Mouse (Mus musculus) hindbrain, embryonic 15.5 days (tissue): Measurements from ENCODE around the gene Qtrt2. TPM values are rescaled to one million over a fixed set of nuclear protein-coding genes. Genes with fewer than 3 reads are reported as not detected.

ENCODE experiments used
- ATAC-seq: fragments of 200-750 bp; cut with Nextera tagmentation; 2 replicates; pipeline ENCODE4 v1.8.0; 2017; ENCODE audit warnings: low read depth, moderate number of reproducible peaks, moderate TSS enrichment; ENCODE audit not compliant: low FRiP score
- H3K27ac ChIP-seq: fragments of 300-500 bp; sonication (generic); replicated peaks from 2 replicates; pipeline ENCODE4 v1.5.1; 2015; ENCODE audit warnings: mild to moderate bottlenecking, inconsistent platforms
- H3K27me3 ChIP-seq: fragments of 300-500 bp; sonication (generic); 2 replicates; pipeline ENCODE4 v1.6.1; 2015; ENCODE audit warnings: control low read depth, inconsistent platforms
- H3K36me3 ChIP-seq: fragments of 300-500 bp; sonication (generic); 2 replicates; pipeline ENCODE4 v1.6.1; 2015; ENCODE audit warnings: control low read depth, inconsistent platforms
- H3K4me1 ChIP-seq: fragments of 300-500 bp; sonication (generic); replicated peaks from 2 replicates; pipeline ENCODE4 v1.6.1; 2015; ENCODE audit warnings: control low read depth, inconsistent platforms
- H3K4me2 ChIP-seq: fragments of 300-500 bp; sonication (generic); 2 replicates; pipeline ENCODE4 v1.6.1; 2015; ENCODE audit warnings: moderate library complexity, mild to moderate bottlenecking, inconsistent platforms
- H3K4me3 ChIP-seq: fragments of 300-500 bp; sonication (generic); 2 replicates; pipeline ENCODE4 v1.5.1; 2015; ENCODE audit warnings: mild to moderate bottlenecking, inconsistent platforms
- H3K9ac ChIP-seq: fragments of 300-500 bp; sonication (generic); 2 replicates; pipeline ENCODE4 v1.6.1; 2015; ENCODE audit warnings: inconsistent platforms
- H3K9me3 ChIP-seq: fragments of 300-500 bp; sonication (generic); 2 replicates; pipeline ENCODE4 v1.6.1; 2016; ENCODE audit warnings: control low read depth, inconsistent platforms
- whole genome bisulfite sequencing: fragments of 180-500 bp; shearing (Covaris S2); methylation state at CpG from one replicate; pipeline ENCODE4 v1.1.7; 2015; 5-methylcytosine and 5-hydroxymethylcytosine counted together
- polyA plus RNA-seq: library from polyadenylated mRNA; unstranded; fragments of >200 nt; fragmentation: Nextera tagmentation; extraction: Ambion mirVana; gene quantifications from 2 replicates; pipeline ENCODE4 v1.2.1, GENCODE M21; 2015

Qtrt2 gene
- polyA plus RNA-seq, 1 experiment from 2014 or later = 16.6 TPM

GRCm38 (mm10) chr16:43922630-43923029, 4.0 kb downstream of the Qtrt2 start:
- no peaks in the 10 kb centered on the region for H3K36me3 ChIP-seq
- WGBS = 56% methylated on average over 3 of the region's 3 CpGs
- H3K9me3 ChIP-seq = no peaks in the 10 kb centered on the region
- no peak overlapping the region for H3K4me3 ChIP-seq
- H3K4me2 ChIP-seq = no peak overlapping the region
- no peak overlapping the region for H3K27ac ChIP-seq
- no peaks in the 10 kb centered on the region for H3K4me1 ChIP-seq
- no peaks in the 10 kb centered on the region for H3K27me3 ChIP-seq
- no peak overlapping the region for H3K9ac ChIP-seq
- ATAC-seq = no peak

GRCm38 (mm10) chr16:43922024-43922423, 4.6 kb downstream of the Qtrt2 start:
- H3K4me2 ChIP-seq = no peak overlapping the region
- H3K9me3 ChIP-seq = no peaks in the 10 kb centered on the region
- H3K36me3 ChIP-seq = no peaks in the 10 kb centered on the region
- no peak for ATAC-seq
- no peak overlapping the region for H3K4me3 ChIP-seq
- H3K27me3 ChIP-seq = no peaks in the 10 kb centered on the region
- H3K4me1 ChIP-seq = no peaks in the 10 kb centered on the region
- H3K9ac ChIP-seq = no peak overlapping the region
- no peak overlapping the region for H3K27ac ChIP-seq
- WGBS = 67% methylated on average over 2 of the region's 2 CpGs

GRCm38 (mm10) chr16:43918867-43919266, 7.7 kb downstream of the Qtrt2 start:
- H3K4me3 ChIP-seq = no peak overlapping the region
- no peaks in the 10 kb centered on the region for H3K4me1 ChIP-seq
- H3K36me3 ChIP-seq = no peaks in the 10 kb centered on the region
- H3K9ac ChIP-seq = no peak overlapping the region
- ATAC-seq = no peak
- no peaks in the 10 kb centered on the region for H3K27me3 ChIP-seq
- H3K27ac ChIP-seq = no peak overlapping the region
- no peaks in the 10 kb centered on the region for H3K9me3 ChIP-seq
- 91% methylated on average over 3 of the region's 3 CpGs for WGBS
- no peak overlapping the region for H3K4me2 ChIP-seq

GRCm38 (mm10) chr16:43908881-43909280, 17.7 kb downstream of the Qtrt2 start:
- H3K9ac ChIP-seq = no peak overlapping the region
- no peaks in the 10 kb centered on the region for H3K27me3 ChIP-seq
- H3K4me2 ChIP-seq = no peak overlapping the region
- no peak for ATAC-seq
- H3K27ac ChIP-seq = no peak overlapping the region
- peaks cover 5% of the 10 kb centered on the region; the same call in 1 of the 2 replicates for H3K36me3 ChIP-seq
- no peak overlapping the region for H3K4me3 ChIP-seq
- H3K4me1 ChIP-seq = no peaks in the 10 kb centered on the region
- no peaks in the 10 kb centered on the region for H3K9me3 ChIP-seq
- 79% methylated on average over 2 of the region's 2 CpGs for WGBS

- H3K4me3 ChIP-seq = no peak overlapping the region
- no peak for ATAC-seq
- no peaks in the 10 kb centered on the region for H3K36me3 ChIP-seq
- H3K27ac ChIP-seq = no peak overlapping the region
- H3K9ac ChIP-seq = no peak overlapping the region
- H3K4me1 ChIP-seq = no peaks in the 10 kb centered on the region
- H3K4me2 ChIP-seq = no peak overlapping the region
- H3K27me3 ChIP-seq = no peaks in the 10 kb centered on the region
- H3K9me3 ChIP-seq = 0 out of 2 replicates have a peak, but pooled peaks cover 3% of the 10 kb centered on the region
Measured at GRCm38 (mm10) chr16:43900571-43900970, 26.0 kb downstream of the Qtrt2 start.

- H3K27ac ChIP-seq = no peak overlapping the region
- 96% methylated on average over 4 of the region's 4 CpGs for WGBS
- ATAC-seq = no peak
Measured at GRCm38 (mm10) chr16:43900138-43900537, 26.5 kb downstream of the Qtrt2 start.

GRCm38 (mm10) chr16:43894501-43894900, 32.1 kb downstream of the Qtrt2 start:
- H3K36me3 ChIP-seq = no peaks in the 10 kb centered on the region
- WGBS = 89% methylated on average over 8 of the region's 8 CpGs

More at GRCm38 (mm10) chr16:43900138-43900537, 26.5 kb downstream of the Qtrt2 start:
- H3K4me1 ChIP-seq = no peaks in the 10 kb centered on the region
- 0 out of 2 replicates have a peak, but pooled peaks cover 3% of the 10 kb centered on the region for H3K9me3 ChIP-seq
- no peaks in the 10 kb centered on the region for H3K36me3 ChIP-seq
- H3K27me3 ChIP-seq = no peaks in the 10 kb centered on the region
- no peak overlapping the region for H3K4me3 ChIP-seq
- no peak overlapping the region for H3K4me2 ChIP-seq
- no peak overlapping the region for H3K9ac ChIP-seq

GRCm38 (mm10) chr16:43890747-43891336, 35.8 kb downstream of the Qtrt2 start:
- Histone ChIP-seq H3K27ac (no peak overlapping the region), H3K36me3 (no peaks in the 10 kb centered on the region), H3K9ac (peak overlapping the region; percentile 79; the same call in 1 of the 2 replicates), H3K9me3 (no peaks in the 10 kb centered on the region), H3K27me3 (no peaks in the 10 kb centered on the region), H3K4me2 (peak overlapping the region; percentile 87; the same call in 1 of the 2 replicates), H3K4me1 (peaks cover 25% of the 10 kb centered on the region), H3K4me3 (peak overlapping the region; percentile 57)
- 86% methylated on average over 4 of the region's 4 CpGs for WGBS
- no peak for ATAC-seq

More at GRCm38 (mm10) chr16:43894501-43894900, 32.1 kb downstream of the Qtrt2 start:
- Histone ChIP-seq H3K4me1 (peaks cover 8% of the 10 kb centered on the region), H3K27me3 (no peaks in the 10 kb centered on the region), H3K4me3 (no peak overlapping the region), H3K9me3 (no peaks in the 10 kb centered on the region), H3K9ac (no peak overlapping the region), H3K27ac (no peak overlapping the region), H3K4me2 (no peak overlapping the region)
- no peak for ATAC-seq

- peak; percentile 96 for ATAC-seq
- peaks cover 25% of the 10 kb centered on the region for H3K4me1 ChIP-seq
- H3K9me3 ChIP-seq = no peaks in the 10 kb centered on the region
- no peaks in the 10 kb centered on the region for H3K36me3 ChIP-seq
- peak overlapping the region; percentile 87 for H3K4me2 ChIP-seq
- H3K27ac ChIP-seq = peak overlapping the region; percentile 79
- peak overlapping the region; percentile 57 for H3K4me3 ChIP-seq
- peak overlapping the region; percentile 79 for H3K9ac ChIP-seq
- WGBS = under 1% methylated on average over 9 of the region's 9 CpGs
- H3K27me3 ChIP-seq = no peaks in the 10 kb centered on the region
Measured at GRCm38 (mm10) chr16:43890005-43890336, 36.6 kb downstream of the Qtrt2 start.

GRCm38 (mm10) chr16:43889208-43890004, 37.2 kb downstream of the Qtrt2 start, which contains the start of gene Ccdc191:
Gene Ccdc191 (plus strand): TSS chr16:43889800.
- Histone ChIP-seq H3K36me3 (no peaks in the 10 kb centered on the region), H3K27me3 (no peaks in the 10 kb centered on the region), H3K4me2 (peak within 1 kb of the TSS; percentile 91), H3K27ac (peak within 1 kb of the TSS; percentile 79), H3K4me1 (peaks cover 25% of the 10 kb centered on the region), H3K9ac (peak within 1 kb of the TSS; percentile 79), H3K4me3 (peak within 1 kb of the TSS; percentile 57), H3K9me3 (no peaks in the 10 kb centered on the region)
- ATAC-seq = peak; percentile 100
- under 1% methylated on average over 32 of the region's 33 CpGs for WGBS

GRCm38 (mm10) chr16:43882329-43882728, 44.3 kb downstream of the Qtrt2 start:
- H3K4me3 ChIP-seq = no peak overlapping the region
- H3K36me3 ChIP-seq = peaks cover 2% of the 10 kb centered on the region; the same call in 1 of the 2 replicates
- H3K27ac ChIP-seq = no peak overlapping the region
- no peak overlapping the region for H3K9ac ChIP-seq
- WGBS = 91% methylated on average over 2 of the region's 2 CpGs
- no peaks in the 10 kb centered on the region for H3K4me1 ChIP-seq
- no peaks in the 10 kb centered on the region for H3K27me3 ChIP-seq
- H3K4me2 ChIP-seq = no peak overlapping the region
- no peaks in the 10 kb centered on the region for H3K9me3 ChIP-seq
- no peak for ATAC-seq

- WGBS = 64% methylated on average over 3 of the region's 3 CpGs
- Histone ChIP-seq H3K4me3 (no peak overlapping the region), H3K36me3 (peaks cover 5% of the 10 kb centered on the region; the same call in 1 of the 2 replicates), H3K9me3 (no peaks in the 10 kb centered on the region), H3K4me2 (no peak overlapping the region), H3K27me3 (no peaks in the 10 kb centered on the region), H3K9ac (no peak overlapping the region), H3K4me1 (no peaks in the 10 kb centered on the region), H3K27ac (no peak overlapping the region)
- no peak for ATAC-seq
Measured at GRCm38 (mm10) chr16:43881636-43882035, 45.0 kb downstream of the Qtrt2 start.
